Mouse (Mus musculus) kidney, embryonic 14.5 days (tissue): ENCODE measurements at regions not wholly inside any gene's neighbourhood (a gene's known extent, or its start where the extent isn't known, plus 50 kb on each side); places are given as distances from the start of the nearest gene placed in this dataset.
A peak's percentile ranks its signal among the peaks of the same experiment; 100 is the strongest.

Source experiments
- ATAC-seq: fragments of 200-750 bp; cut with Nextera tagmentation; 2 replicates; pipeline ENCODE4 v1.8.0; 2017; ENCODE audit warnings: moderate number of reproducible peaks, mild to moderate bottlenecking, moderate TSS enrichment, moderate library complexity; ENCODE audit not compliant: low FRiP score, low TSS enrichment
- H3K27ac ChIP-seq: fragments of 300-500 bp; sonication (generic); 2 replicates; pipeline ENCODE4 v1.5.1; 2014; ENCODE audit warnings: low read depth, mild to moderate bottlenecking, low read length, moderate library complexity, mixed read lengths
- H3K27me3 ChIP-seq: fragments of 300-500 bp; sonication (generic); 2 replicates; pipeline ENCODE4 v1.6.1; 2014; ENCODE audit warnings: mild to moderate bottlenecking, low read length; ENCODE audit not compliant: control insufficient read depth, insufficient read depth
- H3K36me3 ChIP-seq: fragments of 300-500 bp; sonication (generic); 2 replicates; pipeline ENCODE4 v1.6.1; 2014; ENCODE audit warnings: low read length, mixed read lengths; ENCODE audit not compliant: control insufficient read depth, insufficient read depth
- H3K4me1 ChIP-seq: fragments of 300-500 bp; sonication (generic); 2 replicates; pipeline ENCODE4 v1.6.1; 2014; ENCODE audit warnings: low read length, mixed read lengths; ENCODE audit not compliant: control insufficient read depth, insufficient read depth
- H3K4me2 ChIP-seq: fragments of 300-500 bp; sonication (generic); replicated peaks from 2 replicates; pipeline ENCODE4 v1.6.1; 2014; ENCODE audit warnings: low read depth, mild to moderate bottlenecking, low read length
- H3K4me3 ChIP-seq: fragments of 300-500 bp; sonication (generic); 2 replicates; pipeline ENCODE4 v1.5.1; 2014; ENCODE audit warnings: mild to moderate bottlenecking, low read length
- H3K9ac ChIP-seq: fragments of 300-500 bp; sonication (generic); 2 replicates; pipeline ENCODE4 v1.6.1; 2014; ENCODE audit warnings: low read depth, mild to moderate bottlenecking, low read length, moderate library complexity
- H3K9me3 ChIP-seq: fragments of 300-500 bp; sonication (generic); 2 replicates; pipeline ENCODE4 v1.6.1; 2016; ENCODE audit warnings: low read length; ENCODE audit not compliant: control insufficient read depth
- WGBS: fragments of 180-500 bp; shearing (Covaris S2); extraction: QIAGEN DNeasy Blood & Tissue Kit; methylation state at CpG from one replicate; pipeline ENCODE4 v1.1.7; 2014; 5-methylcytosine and 5-hydroxymethylcytosine counted together

DNA sequence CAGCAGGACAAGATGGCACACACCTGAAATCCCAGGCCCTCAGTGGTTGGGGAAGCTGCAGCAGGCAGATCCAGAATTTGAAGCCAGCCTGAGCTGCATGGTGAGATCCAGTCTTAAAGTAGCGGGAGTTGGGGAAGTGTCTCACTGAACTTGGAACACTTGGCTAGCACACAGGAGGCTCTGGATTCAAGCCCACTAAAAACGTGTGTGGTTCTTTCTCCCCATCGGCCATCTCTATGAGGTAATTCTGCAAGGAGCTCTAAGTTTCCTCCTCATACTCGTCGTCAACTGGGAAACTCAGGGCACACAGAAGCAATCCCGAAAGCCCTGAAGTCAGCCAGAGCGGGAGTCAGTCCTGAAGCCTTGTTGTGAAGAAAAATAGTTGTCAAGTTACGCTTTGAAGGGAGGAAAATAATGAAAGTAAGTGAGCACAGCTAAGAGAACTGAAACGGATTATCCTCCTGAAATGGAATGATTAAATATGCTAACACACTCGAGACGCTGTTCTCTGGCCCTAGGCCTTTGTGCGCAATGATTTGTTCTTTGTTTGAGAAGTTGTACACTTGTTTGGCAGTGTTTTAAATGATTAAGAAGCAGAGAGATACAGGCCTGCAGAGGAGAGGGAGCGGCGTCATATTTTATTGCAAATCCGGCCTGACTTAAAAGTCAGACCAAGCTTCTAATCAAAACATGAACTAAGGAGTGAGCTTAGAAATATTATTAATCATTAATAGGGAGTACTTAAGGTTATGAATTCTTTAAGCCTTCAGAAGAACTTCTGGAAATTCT lies 69.0 kb upstream of the Ercc4 start:
- Histone ChIP-seq H3K9me3 (no peaks in the 10 kb centered on the region), H3K36me3 (no peaks in the 10 kb centered on the region), H3K4me2 (no peak overlapping the region), H3K4me1 (0 out of 2 replicates have a peak, but pooled peaks cover 5% of the 10 kb centered on the region), H3K27me3 (no peaks in the 10 kb centered on the region), H3K4me3 (no peak overlapping the region), H3K9ac (0 out of 2 replicates have a peak overlapping the region, but pooled peaks have one; percentile 1), H3K27ac (peak overlapping the region; percentile 74)
- ATAC-seq, result peak; percentile 32; the same call in 1 of the 2 replicates
- WGBS, result 40% methylated on average over 15 of the region's 15 CpGs

DNA sequence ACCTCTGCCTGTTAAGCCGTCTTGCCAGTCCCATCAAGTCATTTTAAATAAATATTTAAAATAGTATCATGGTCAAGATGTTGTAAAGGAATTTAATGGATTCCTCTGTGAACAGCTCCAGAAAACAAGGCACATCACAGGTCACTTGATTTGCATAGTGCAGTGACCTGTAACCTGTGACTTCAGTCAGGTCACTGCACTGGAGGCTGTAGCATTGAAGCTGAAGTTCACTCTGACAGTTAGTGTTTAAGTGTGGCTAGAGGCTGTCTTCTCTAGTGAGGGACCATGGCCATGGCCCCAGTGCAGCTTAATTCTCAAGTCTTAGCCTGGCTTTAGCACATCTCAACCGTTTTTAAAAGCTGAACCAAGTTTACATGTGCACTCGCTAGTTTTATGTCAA lies 68.1 kb upstream of the Ercc4 start:
- no peak for ATAC-seq
- no peak overlapping the region for H3K4me3 ChIP-seq
- H3K9me3 ChIP-seq, result no peaks in the 10 kb centered on the region
- H3K36me3 ChIP-seq, result no peaks in the 10 kb centered on the region
- peak overlapping the region; percentile 17; the same call in 1 of the 2 replicates for H3K27ac ChIP-seq
- WGBS, result 78% methylated on average over 3 of the region's 3 CpGs
- H3K9ac ChIP-seq, result no peak overlapping the region
- H3K27me3 ChIP-seq, result no peaks in the 10 kb centered on the region
- H3K4me1 ChIP-seq, result 0 out of 2 replicates have a peak, but pooled peaks cover 5% of the 10 kb centered on the region
- no peak overlapping the region for H3K4me2 ChIP-seq

DNA sequence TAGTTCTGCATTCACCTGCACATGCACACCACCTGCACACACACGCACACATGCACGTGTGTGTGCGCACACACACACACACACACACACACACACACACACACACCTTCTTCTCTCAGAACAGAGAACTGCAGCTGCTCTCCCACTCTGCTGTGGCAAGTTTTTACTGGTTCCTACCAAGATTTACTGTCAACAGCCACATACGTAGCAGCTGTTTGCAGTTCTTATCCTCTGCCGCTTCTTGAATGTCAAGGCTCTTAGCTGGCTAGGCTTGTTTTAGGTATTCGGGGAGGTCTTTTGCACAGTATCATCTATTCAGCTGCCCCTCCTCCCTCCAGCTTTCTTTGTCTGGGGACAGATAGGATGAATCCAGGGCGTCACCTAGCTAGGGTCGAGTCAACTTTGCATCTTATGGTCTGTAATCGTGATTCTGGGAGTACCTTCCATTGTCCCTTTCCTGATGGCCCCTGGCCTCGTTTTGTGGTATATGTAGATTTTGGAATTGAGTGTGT lies 64.3 kb upstream of the Ercc4 start:
- WGBS, result 43% methylated on average over 10 of the region's 10 CpGs
- H3K27me3 ChIP-seq, result no peaks in the 10 kb centered on the region
- peak; percentile 78 for ATAC-seq
- H3K4me3 ChIP-seq, result no peak overlapping the region
- H3K36me3 ChIP-seq, result no peaks in the 10 kb centered on the region
- H3K9ac ChIP-seq, result no peak overlapping the region
- peak overlapping the region; percentile 37; the same call in 1 of the 2 replicates for H3K27ac ChIP-seq
- H3K4me1 ChIP-seq, result 0 out of 2 replicates have a peak, but pooled peaks cover 10% of the 10 kb centered on the region
- no peak overlapping the region for H3K4me2 ChIP-seq
- H3K9me3 ChIP-seq, result no peaks in the 10 kb centered on the region

DNA sequence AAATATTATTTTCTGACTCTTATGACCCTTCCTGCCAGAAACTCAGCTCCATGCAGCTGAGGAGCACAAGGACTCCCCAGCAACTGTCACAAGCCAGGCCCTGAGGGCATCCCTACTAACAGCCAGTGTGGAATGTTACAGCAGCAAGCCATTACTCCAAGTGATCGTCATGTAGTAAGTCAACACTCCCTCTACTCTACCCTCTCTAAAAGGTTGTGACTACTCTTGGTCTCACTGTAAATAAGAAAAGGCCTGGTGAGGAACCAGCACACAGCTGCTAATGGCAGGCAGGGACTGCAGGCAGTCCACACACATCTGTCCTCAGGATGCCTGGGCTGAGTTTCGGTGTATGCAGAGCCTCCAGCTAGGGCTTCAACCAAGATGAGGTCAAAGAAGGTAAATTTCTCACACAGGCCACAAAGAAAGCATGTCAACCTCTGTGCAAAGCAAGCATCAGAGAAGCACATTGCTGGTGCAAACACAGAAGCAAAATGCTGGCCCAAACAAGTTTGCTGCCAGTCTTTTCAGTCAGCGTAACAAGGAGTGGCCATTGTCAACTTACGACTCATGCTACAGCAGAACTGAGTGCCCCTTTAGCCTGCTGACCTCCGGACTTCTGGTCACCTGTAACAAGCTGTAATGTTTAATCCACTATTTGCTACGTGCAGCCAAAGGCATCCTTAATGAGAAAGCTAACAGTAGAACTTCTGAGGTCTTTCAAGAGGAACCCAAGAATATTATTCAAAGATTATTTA lies 62.9 kb upstream of the Ercc4 start:
- ATAC-seq, result no peak
- 0 out of 2 replicates have a peak, but pooled peaks cover 6% of the 10 kb centered on the region for H3K4me1 ChIP-seq
- WGBS, result 67% methylated on average over 6 of the region's 6 CpGs
- H3K4me3 ChIP-seq, result no peak overlapping the region
- no peaks in the 10 kb centered on the region for H3K27me3 ChIP-seq
- no peak overlapping the region for H3K4me2 ChIP-seq
- no peaks in the 10 kb centered on the region for H3K36me3 ChIP-seq
- H3K27ac ChIP-seq, result no peak overlapping the region
- no peak overlapping the region for H3K9ac ChIP-seq
- H3K9me3 ChIP-seq, result no peaks in the 10 kb centered on the region

DNA sequence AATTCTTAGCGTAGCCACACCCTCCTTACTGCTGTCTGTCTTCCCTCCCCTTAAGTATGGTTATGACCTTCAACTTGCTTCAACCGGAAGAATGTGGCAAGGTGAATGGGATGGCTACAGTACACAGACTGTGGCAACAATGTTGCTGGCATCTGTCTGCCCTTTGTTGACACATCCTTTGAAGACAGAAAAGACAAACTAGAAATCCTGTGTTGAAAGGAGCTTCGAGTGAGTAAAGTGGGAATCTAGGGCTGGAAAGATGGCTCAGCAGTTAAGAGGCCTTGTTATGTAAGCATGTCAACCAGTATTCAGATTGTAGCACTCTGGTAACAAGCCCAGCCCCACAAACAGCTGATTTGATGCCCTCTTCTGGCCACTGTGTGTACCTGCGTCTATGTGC lies 60.2 kb upstream of the Ercc4 start:
- 92% methylated on average over 4 of the region's 4 CpGs for WGBS
- H3K4me1 ChIP-seq, result 0 out of 2 replicates have a peak, but pooled peaks cover 6% of the 10 kb centered on the region

DNA sequence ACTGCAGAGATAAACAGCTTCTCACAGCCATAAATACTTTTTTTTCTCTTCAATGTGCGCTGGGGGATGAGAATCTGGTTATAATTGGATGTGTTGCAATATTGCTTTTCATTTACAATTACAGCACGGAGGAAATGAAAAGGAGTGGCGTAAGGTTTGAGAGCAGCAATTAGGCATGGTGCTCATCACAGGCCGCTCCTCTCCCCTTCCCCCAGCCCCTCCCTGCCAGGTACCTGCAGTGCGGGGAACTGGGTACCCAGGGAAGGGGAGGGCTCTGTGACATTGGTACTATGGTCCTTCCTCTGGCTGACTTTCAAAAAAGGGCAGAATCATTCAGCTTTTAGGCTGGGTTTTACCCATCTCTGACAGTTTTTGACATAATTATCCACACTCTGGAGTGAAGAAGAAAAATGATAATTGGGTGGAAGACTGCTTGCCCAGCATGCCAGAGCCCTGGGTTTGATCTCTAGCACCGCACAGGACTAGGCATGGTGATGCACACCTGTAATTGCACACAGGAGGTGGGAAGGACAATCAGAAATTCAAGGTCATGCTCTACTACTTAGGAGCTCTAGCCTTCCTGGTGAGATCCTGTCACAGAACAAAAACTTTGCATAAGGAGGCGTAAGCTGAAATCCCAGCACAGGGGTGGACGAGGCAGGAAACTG lies 59.1 kb upstream of the Ercc4 start:
- H3K27ac ChIP-seq, result no peak overlapping the region
- H3K9me3 ChIP-seq, result no peaks in the 10 kb centered on the region
- 83% methylated on average over 8 of the region's 8 CpGs for WGBS
- H3K4me3 ChIP-seq, result no peak overlapping the region
- 0 out of 2 replicates have a peak, but pooled peaks cover 6% of the 10 kb centered on the region for H3K4me1 ChIP-seq
- no peak for ATAC-seq
- no peaks in the 10 kb centered on the region for H3K36me3 ChIP-seq
- no peak overlapping the region for H3K9ac ChIP-seq
- H3K27me3 ChIP-seq, result no peaks in the 10 kb centered on the region
- H3K4me2 ChIP-seq, result no peak overlapping the region

More for the DNA sequence above, 60.2 kb upstream of the Ercc4 start:
- H3K27me3 ChIP-seq, result no peaks in the 10 kb centered on the region
- no peak for ATAC-seq
- H3K27ac ChIP-seq, result no peak overlapping the region
- H3K4me3 ChIP-seq, result no peak overlapping the region
- H3K36me3 ChIP-seq, result no peaks in the 10 kb centered on the region
- no peaks in the 10 kb centered on the region for H3K9me3 ChIP-seq
- no peak overlapping the region for H3K9ac ChIP-seq
- H3K4me2 ChIP-seq, result no peak overlapping the region

DNA sequence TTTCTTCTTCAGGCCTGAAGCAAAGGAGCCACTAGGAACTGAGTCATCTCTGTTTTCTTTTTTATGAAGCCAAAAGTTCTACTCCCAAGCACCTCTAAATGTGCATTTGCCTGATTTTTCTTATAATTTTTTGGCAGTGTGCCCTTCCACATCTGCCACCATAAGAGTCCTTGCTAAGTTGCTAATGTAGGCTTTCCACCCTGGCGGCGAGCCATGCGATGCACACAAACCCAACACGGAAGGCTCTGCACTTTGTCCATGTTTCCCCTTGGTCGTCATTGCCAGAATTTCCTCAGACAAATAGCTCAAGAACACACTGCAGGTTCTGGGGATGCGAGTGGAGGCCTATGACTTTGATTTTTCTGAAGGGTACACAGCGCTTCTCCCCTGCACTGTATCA lies 54.5 kb upstream of the Ercc4 start:
- H3K4me2 ChIP-seq, result no peak overlapping the region
- no peaks in the 10 kb centered on the region for H3K27me3 ChIP-seq
- H3K4me3 ChIP-seq, result no peak overlapping the region
- H3K9ac ChIP-seq, result no peak overlapping the region
- no peaks in the 10 kb centered on the region for H3K4me1 ChIP-seq
- WGBS, result 94% methylated on average over 7 of the region's 7 CpGs
- H3K27ac ChIP-seq, result no peak overlapping the region
- no peak for ATAC-seq
- H3K36me3 ChIP-seq, result no peaks in the 10 kb centered on the region
- no peaks in the 10 kb centered on the region for H3K9me3 ChIP-seq
